Mouse (Mus musculus) hindbrain, postnatal 0 days (tissue): ENCODE results near the gene Vkorc1. TPM values are rescaled to one million over a fixed set of nuclear protein-coding genes. Genes with fewer than 3 reads are reported as not detected.

Experiments
- ATAC-seq: fragments of 200-750 bp; cut with Nextera tagmentation; 2 replicates; pipeline ENCODE4 v1.8.0; 2017; ENCODE audit warnings: mild to moderate bottlenecking, moderate TSS enrichment, moderate library complexity
- DNase-seq: peaks from one replicate; pipeline ENCODE4 v3.0.0-alpha.2; 2015; ENCODE audit warnings: low spot score
- H3K27ac ChIP-seq: fragments of 300-500 bp; sonication (generic); 2 replicates; pipeline ENCODE4 v1.5.1; 2014; ENCODE audit warnings: mild to moderate bottlenecking
- H3K27me3 ChIP-seq: fragments of 300-500 bp; sonication (generic); 2 replicates; pipeline ENCODE4 v1.6.1; 2014; ENCODE audit warnings: low read length, mixed read lengths; ENCODE audit not compliant: insufficient read depth
- H3K36me3 ChIP-seq: fragments of 300-500 bp; sonication (generic); 2 replicates; pipeline ENCODE4 v1.6.1; 2014; ENCODE audit warnings: low read length, mixed read lengths; ENCODE audit not compliant: insufficient read depth
- H3K4me1 ChIP-seq: fragments of 300-500 bp; sonication (generic); 2 replicates; pipeline ENCODE4 v1.6.1; 2014; ENCODE audit warnings: antibody characterized with exemption, low read length, mixed read lengths; ENCODE audit not compliant: insufficient read depth
- H3K4me2 ChIP-seq: fragments of 300-500 bp; sonication (generic); 2 replicates; pipeline ENCODE4 v1.6.1; 2014; ENCODE audit warnings: low read depth, mild to moderate bottlenecking, low read length, moderate library complexity, mixed read lengths
- H3K4me3 ChIP-seq: fragments of 300-500 bp; sonication (generic); 2 replicates; pipeline ENCODE4 v1.5.1; 2014; ENCODE audit warnings: low read length
- H3K9ac ChIP-seq: fragments of 300-500 bp; sonication (generic); replicated peaks from 2 replicates; pipeline ENCODE4 v1.6.1; 2014; ENCODE audit warnings: mild to moderate bottlenecking, low read length, moderate library complexity, mixed read lengths
- H3K9me3 ChIP-seq: fragments of 300-500 bp; sonication (generic); 2 replicates; pipeline ENCODE4 v1.6.1; 2016; ENCODE audit warnings: low read length, mixed read lengths
- CTCF ChIP-seq: IDR thresholded peaks from 2 replicates; pipeline ENCODE4 v1.5.1; 2016; ENCODE audit warnings: antibody characterized with exemption, control low read depth, low read depth
- WGBS: fragments of 180-500 bp; shearing (Covaris S2); extraction: QIAGEN DNeasy Blood & Tissue Kit; methylation state at CpG from one replicate; pipeline ENCODE4 v1.1.7; 2014; 5-methylcytosine and 5-hydroxymethylcytosine counted together
- polyA plus RNA-seq: library from polyadenylated mRNA; unstranded; fragments of >200 nt; fragmentation: Nextera tagmentation; extraction: Ambion mirVana; gene quantifications from 2 replicates; pipeline ENCODE4 v1.2.1, GENCODE M21; 2015
- total RNA-seq: library from RNA; depleted of rRNA; stranded (reverse); fragments of >200 nt; gene quantifications from 2 replicates; pipeline ENCODE4 v1.2.3, GENCODE M21; 2014

Vkorc1 gene
- total and polyA plus RNA-seq, 2 experiments from 2014 or later = 43.0 to 79.8 TPM

- ATAC-seq (no peak), DNase-seq (peak; percentile 18)
- Histone ChIP-seq H3K4me2 (no peak overlapping the region), H3K4me3 (no peak overlapping the region), H3K9ac (no peak overlapping the region), H3K9me3 (no peaks in the 10 kb centered on the region), H3K36me3 (peaks cover 9% of the 10 kb centered on the region; the same call in 1 of the 2 replicates), H3K27me3 (no peaks in the 10 kb centered on the region), H3K4me1 (no peaks in the 10 kb centered on the region), H3K27ac (no peak overlapping the region)
- 63% methylated on average over 8 of the region's 8 CpGs for WGBS
- TF ChIP-seq CTCF = peak; percentile 38; the same call in 1 of the 2 replicates
Measured at GRCm38 (mm10) chr7:127921516-127921915, 26.1 kb upstream of the Vkorc1 start.

- H3K4me2 ChIP-seq = no peak overlapping the region
- no peak; the same call in 1 of the 2 replicates for ATAC-seq
- no peaks in the 10 kb centered on the region for H3K9me3 ChIP-seq
- TF ChIP-seq CTCF = peak; percentile 47
- no peak overlapping the region for H3K4me3 ChIP-seq
- no peak overlapping the region for H3K9ac ChIP-seq
- no peak overlapping the region for H3K27ac ChIP-seq
- H3K27me3 ChIP-seq = no peaks in the 10 kb centered on the region
- WGBS = 82% methylated on average over 7 of the region's 7 CpGs
- DNase-seq = no peak
- H3K36me3 ChIP-seq = peaks cover 18% of the 10 kb centered on the region; the same call in 1 of the 2 replicates
- H3K4me1 ChIP-seq = no peaks in the 10 kb centered on the region
Measured at GRCm38 (mm10) chr7:127919290-127919689, 23.9 kb upstream of the Vkorc1 start.

- H3K27me3 ChIP-seq = no peaks in the 10 kb centered on the region
- H3K27ac ChIP-seq = no peak overlapping the region
- 54% methylated on average over 3 of the region's 3 CpGs for WGBS
- no peak overlapping the region for H3K4me3 ChIP-seq
- peaks cover 17% of the 10 kb centered on the region; the same call in 1 of the 2 replicates for H3K36me3 ChIP-seq
- no peaks in the 10 kb centered on the region for H3K9me3 ChIP-seq
- ATAC-seq = no peak
- peak; percentile 54 for TF ChIP-seq CTCF
- DNase-seq = peak; percentile 36
- H3K9ac ChIP-seq = no peak overlapping the region
- H3K4me2 ChIP-seq = no peak overlapping the region
- 0 out of 2 replicates have a peak, but pooled peaks cover under 1% of the 10 kb centered on the region for H3K4me1 ChIP-seq
Measured at GRCm38 (mm10) chr7:127918203-127918602, 22.8 kb upstream of the Vkorc1 start.

GRCm38 (mm10) chr7:127915293-127915692 lies 19.9 kb upstream of the Vkorc1 start:
- Histone ChIP-seq H3K27ac (no peak overlapping the region), H3K36me3 (peaks cover 12% of the 10 kb centered on the region; the same call in 1 of the 2 replicates), H3K4me1 (0 out of 2 replicates have a peak, but pooled peaks cover 3% of the 10 kb centered on the region), H3K27me3 (no peaks in the 10 kb centered on the region), H3K4me2 (no peak overlapping the region), H3K9ac (no peak overlapping the region), H3K9me3 (no peaks in the 10 kb centered on the region), H3K4me3 (no peak overlapping the region)
- ATAC-seq = no peak
- 88% methylated on average over 12 of the region's 12 CpGs for WGBS
- no peak for DNase-seq
- no peak for TF ChIP-seq CTCF

DNA sequence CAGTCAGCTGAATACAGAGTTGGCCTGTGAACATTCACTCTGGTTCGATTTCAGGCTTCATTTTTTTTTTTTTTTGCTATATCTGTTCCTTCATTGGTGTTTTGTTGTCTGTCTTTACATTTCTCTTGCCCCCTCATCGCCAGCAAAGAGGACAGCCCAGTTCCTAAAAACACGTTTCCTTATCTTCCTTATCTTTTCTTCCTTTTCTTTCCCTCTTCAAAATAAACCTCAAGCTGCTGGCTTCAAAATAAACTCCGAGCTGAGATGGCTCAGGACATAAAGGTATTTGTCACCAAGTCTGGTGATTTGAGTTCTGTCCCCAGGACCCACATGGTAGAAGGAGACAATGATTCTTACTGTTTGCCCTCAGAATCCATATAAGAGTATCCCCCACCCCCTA lies 17.5 kb upstream of the Vkorc1 start:
- Histone ChIP-seq H3K27me3 (no peaks in the 10 kb centered on the region), H3K4me1 (0 out of 2 replicates have a peak, but pooled peaks cover 3% of the 10 kb centered on the region), H3K27ac (peak overlapping the region; percentile 81; the same call in 1 of the 2 replicates), H3K9me3 (no peaks in the 10 kb centered on the region), H3K4me2 (peak overlapping the region; percentile 84), H3K9ac (peak overlapping the region; percentile 83), H3K4me3 (peak overlapping the region; percentile 99), H3K36me3 (peaks cover 24% of the 10 kb centered on the region; the same call in 1 of the 2 replicates)
- TF ChIP-seq CTCF = no peak
- 28% methylated on average over 4 of the region's 4 CpGs for WGBS
- no peak for DNase-seq
- no peak for ATAC-seq

DNA sequence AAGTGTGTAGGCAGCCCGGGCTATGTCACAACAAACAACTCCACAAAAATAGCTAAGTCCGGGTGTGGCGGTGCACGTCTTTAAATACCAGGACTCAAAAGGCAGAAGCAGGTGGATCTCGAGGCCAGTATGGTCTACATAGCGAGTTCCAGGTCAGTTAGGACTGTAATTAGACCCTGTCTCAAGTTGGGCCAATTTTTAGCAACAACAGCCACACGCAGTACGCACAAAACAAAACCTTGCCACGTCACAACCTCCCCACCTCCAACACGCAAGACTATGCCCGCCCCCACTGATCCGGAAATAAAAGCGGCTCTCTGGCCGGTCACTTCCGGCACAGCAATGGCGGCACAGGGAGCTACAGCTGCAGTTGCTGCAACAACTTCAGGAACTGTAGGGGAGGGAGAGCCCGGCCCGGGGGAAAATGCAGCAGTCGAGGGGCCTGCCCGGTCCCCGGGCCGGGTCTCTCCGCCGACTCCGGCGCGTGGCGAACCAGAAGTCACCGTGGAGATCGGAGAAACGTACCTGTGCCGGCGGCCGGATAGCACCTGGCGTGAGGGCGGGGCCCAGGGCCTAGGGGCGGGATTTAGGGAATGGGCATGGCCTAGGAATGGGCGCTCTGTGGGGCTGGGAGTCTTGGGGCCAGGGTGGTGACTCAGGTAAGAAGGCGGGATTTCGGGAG lies 16.9 kb upstream of the Vkorc1 start, which contains the start of gene Kat8:
Kat8 (plus strand) TSS at position 327 of the 682 bp plus-strand sequence.
- ATAC-seq = peak; percentile 96

DNA sequence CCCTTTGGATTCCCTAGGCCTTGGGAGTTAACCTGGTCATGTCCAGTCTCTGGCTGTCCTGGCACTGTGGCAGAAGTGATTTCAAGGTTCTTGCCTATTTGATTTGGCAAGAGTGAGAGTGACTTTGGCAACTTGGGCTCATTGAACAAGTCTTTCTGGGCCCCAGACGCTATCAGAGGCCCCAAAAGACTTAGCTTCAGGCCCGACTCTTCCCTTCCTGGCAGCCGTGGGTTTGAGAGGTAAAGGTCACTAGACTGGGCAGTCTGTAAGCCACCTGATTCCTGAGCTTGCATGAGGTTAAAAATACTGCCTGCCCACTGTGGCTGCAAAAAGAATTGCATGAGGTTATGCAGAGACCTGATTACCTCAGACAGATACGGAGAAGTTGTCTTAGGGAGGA lies 13.2 kb upstream of the Vkorc1 start:
- Histone ChIP-seq H3K4me1 (0 out of 2 replicates have a peak, but pooled peaks cover 10% of the 10 kb centered on the region), H3K27ac (no peak overlapping the region), H3K4me2 (no peak overlapping the region), H3K9me3 (no peaks in the 10 kb centered on the region), H3K36me3 (peaks cover 32% of the 10 kb centered on the region; the same call in 1 of the 2 replicates), H3K9ac (no peak overlapping the region), H3K27me3 (no peaks in the 10 kb centered on the region), H3K4me3 (no peak overlapping the region)
- no peak for DNase-seq
- ATAC-seq = no peak
- TF ChIP-seq CTCF = no peak
- 89% methylated on average over 4 of the region's 4 CpGs for WGBS

More for the DNA sequence above, 16.9 kb upstream of the Vkorc1 start, which contains the start of gene Kat8:
- 0 out of 2 replicates have a peak, but pooled peaks cover 3% of the 10 kb centered on the region for H3K4me1 ChIP-seq
- peak within 1 kb of the TSS; percentile 84 for H3K4me2 ChIP-seq
- peak within 1 kb of the TSS; percentile 81 for H3K27ac ChIP-seq
- TF ChIP-seq CTCF = no peak
- WGBS = 2% methylated on average over 40 of the region's 40 CpGs
- peak within 1 kb of the TSS; percentile 83 for H3K9ac ChIP-seq
- H3K9me3 ChIP-seq = no peaks in the 10 kb centered on the region
- H3K36me3 ChIP-seq = peaks cover 30% of the 10 kb centered on the region; the same call in 1 of the 2 replicates
- DNase-seq = peak; percentile 96
- peak within 1 kb of the TSS; percentile 99 for H3K4me3 ChIP-seq
- H3K27me3 ChIP-seq = no peaks in the 10 kb centered on the region
